Mouse (Mus musculus): ENCODE results near the gene Pde11a.

DNA sequence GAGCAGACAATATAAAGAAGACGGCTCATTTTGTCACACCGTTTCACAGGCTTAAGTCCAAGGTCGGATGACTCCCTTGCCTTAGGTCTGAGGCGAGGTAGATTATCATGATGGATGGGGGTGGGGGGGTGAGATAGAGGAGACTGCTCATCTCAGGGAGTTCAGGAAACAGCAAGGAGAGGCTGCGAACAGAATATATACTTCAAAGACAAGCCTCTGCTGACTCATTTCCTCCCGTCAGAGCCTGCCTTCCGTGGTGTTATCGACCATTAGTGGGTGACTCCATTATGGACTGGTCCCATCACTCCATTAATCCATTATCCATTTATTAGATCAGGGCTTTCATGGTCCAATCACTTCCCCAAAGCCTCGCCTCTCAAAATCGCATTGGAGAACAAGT lies 87.2 kb downstream of the Pde11a start:
- TF ChIP-seq CTCF (conservative IDR thresholded peaks at IDR 0.05; ENCODE audit: low read length) (no peak), NANOG (IDR thresholded peaks at IDR 0.05; ENCODE audit: borderline replicate concordance, low read length) (no peak), POU5F1 (IDR thresholded peaks at IDR 0.05; ENCODE audit: borderline replicate concordance, low read length) (no peak)

All from E14TG2a.4 (cell line).